Mouse (Mus musculus): ENCODE data around the gene Ifnz. TPM values are rescaled to one million over a fixed set of nuclear protein-coding genes. Genes with fewer than 3 reads are reported as not detected.
"Not testable (repeated sequence)": the region's sequence is repeated elsewhere in the genome, so short reads cannot be mapped to it uniquely, and the experiment has no call there.

The Ifnz gene
- polyA plus RNA-seq, 1 experiment, result not detected

DNA sequence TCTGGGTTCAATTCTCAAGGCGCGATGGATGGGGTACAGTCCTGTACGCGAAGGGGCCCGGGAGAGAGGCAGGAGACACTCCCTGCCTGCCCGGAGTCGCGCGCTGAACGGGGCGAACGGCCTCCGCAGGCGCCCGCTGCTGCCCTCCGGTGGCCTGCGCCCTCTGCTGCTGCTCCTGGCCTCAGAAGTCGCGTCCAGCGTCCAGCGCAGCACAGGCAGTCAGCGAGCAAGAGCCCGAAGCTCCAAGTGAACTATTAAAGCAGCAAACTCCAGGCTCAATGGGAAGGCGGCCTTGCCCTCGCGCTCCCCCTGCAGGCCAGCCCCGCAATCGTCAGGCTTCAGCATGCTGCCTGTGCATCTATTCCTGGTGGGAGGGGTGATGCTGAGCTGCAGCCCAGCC lies 21.5 kb upstream of the Ifnz start:
- H3K4me1 ChIP-seq (ENCODE audit: control insufficient read depth, insufficient read depth, low read length); H3K4me3 ChIP-seq (replicated peaks; ENCODE audit: extremely low read depth, low read depth, low read length): not testable (repeated sequence)
- under 1% methylated on average over 24 of the region's 28 CpGs for WGBS
- DNase-seq, result peak; percentile 68
- TF ChIP-seq POLR2A (IDR thresholded peaks at IDR 0.05; ENCODE audit: borderline replicate concordance, extremely low read depth, low read depth, low read length), result peak; percentile 68; the same call in 1 of the 2 replicates
- TF ChIP-seq CTCF (IDR thresholded peaks at IDR 0.05; ENCODE audit: insufficient read depth, low read length), result 0 out of 2 replicates have a peak, but pooled peaks have one; percentile 8

DNA sequence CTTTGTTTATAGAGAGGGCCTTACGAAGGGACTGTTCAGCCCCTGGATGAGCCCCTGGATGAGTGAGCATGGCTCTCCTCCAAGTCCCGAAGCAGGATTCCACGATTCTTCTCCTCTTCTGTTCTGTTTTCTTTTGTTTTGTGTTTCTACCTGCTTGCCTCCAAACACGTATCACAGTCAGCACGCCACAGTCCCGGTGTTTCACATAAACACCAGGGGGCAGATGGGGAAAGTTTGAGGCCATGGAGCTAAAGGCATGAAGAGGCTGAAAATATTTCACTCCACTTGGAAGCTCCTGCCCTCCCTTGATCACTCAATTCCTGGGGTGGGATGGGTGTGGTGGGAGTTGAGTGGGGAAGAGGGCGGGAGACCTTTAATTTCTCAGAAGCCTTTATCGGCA lies 20.2 kb upstream of the Ifnz start:
- peak; percentile 57 for DNase-seq
- H3K4me3 ChIP-seq (replicated peaks; ENCODE audit: extremely low read depth, low read depth, low read length); H3K4me1 ChIP-seq (ENCODE audit: control insufficient read depth, insufficient read depth, low read length): not testable (repeated sequence)
- WGBS, result 66% methylated on average over 6 of the region's 8 CpGs

DNA sequence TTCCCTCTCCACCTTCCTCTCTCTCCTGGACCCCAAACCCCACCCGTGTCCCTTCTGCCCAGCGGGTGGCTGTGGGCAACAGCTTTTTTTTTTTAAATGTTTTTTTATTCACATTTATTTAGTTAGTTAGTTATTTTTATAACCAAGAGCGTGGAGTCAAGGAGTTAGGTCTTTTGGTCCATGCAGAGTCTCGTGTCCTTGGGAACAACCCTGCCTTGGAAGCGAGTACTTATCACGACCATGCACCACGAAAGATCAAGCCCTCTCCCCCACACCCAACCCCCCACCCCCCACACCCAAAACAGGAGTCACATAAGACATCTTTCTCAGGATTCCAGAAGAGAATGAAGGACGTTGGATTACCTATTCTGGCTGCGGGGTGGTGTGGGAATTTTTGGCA lies 19.6 kb upstream of the Ifnz start:
- WGBS, result 50% methylated on average over 9 of the region's 9 CpGs
- H3K4me1 ChIP-seq (ENCODE audit: control insufficient read depth, insufficient read depth, low read length); H3K4me3 ChIP-seq (replicated peaks; ENCODE audit: extremely low read depth, low read depth, low read length); DNase-seq: not testable (repeated sequence)

DNA sequence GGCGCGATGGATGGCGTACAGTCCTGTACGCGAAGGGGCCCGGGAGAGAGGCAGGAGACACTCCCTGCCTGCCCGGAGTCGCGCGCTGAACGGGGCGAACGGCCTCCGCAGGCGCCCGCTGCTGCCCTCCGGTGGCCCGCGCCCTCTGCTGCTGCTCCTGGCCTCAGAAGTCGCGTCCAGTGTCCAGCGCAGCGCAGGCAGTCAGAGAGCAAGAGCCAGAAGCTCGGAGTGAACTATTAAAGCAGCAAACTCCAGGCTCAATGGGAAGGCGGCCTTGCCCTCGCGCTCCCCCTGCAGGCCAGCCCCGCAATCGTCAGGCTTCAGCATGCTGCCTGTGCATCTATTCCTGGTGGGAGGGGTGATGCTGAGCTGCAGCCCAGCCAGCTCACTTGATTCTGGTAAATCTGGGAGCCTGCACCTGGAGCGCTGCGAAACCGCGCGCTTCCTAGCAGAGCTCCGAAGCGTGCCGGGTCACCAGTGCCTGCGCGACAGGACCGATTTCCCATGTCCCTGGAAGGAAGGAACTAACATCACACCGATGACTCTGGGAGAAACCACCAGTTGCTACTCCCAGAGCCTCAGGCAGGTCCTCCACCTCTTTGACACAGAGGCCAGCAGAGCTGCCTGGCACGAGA lies 18.4 kb upstream of the Ifnz start:
- DNase-seq; H3K4me1 ChIP-seq (ENCODE audit: control insufficient read depth, insufficient read depth, low read length); H3K4me3 ChIP-seq (replicated peaks; ENCODE audit: extremely low read depth, low read depth, low read length): not testable (repeated sequence)
- 3% methylated on average over 38 of the region's 42 CpGs for WGBS
- 0 out of 2 replicates have a peak, but pooled peaks have one; percentile 11 for TF ChIP-seq CTCF (IDR thresholded peaks at IDR 0.05; ENCODE audit: insufficient read depth, low read length)
- peak; percentile 45; the same call in 1 of the 2 replicates for TF ChIP-seq POLR2A (IDR thresholded peaks at IDR 0.05; ENCODE audit: borderline replicate concordance, extremely low read depth, low read depth, low read length)

DNA sequence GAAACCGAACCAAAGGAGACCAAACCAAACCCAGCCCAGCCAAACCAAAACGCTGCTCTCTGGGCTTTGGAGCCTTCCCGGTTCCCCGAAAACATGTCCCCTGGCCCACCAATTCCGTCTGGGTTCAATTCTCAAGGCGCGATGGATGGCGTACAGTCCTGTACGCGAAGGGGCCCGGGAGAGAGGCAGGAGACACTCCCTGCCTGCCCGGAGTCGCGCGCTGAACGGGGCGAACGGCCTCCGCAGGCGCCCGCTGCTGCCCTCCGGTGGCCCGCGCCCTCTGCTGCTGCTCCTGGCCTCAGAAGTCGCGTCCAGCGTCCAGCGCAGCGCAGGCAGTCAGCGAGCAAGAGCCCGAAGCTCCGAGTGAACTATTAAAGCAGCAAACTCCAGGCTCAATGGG lies 8.4 kb upstream of the Ifnz start, which contains the start of gene Gm13290:
Gene Gm13290, plus strand, starts transcription at position 301 of the 400 bp plus-strand sequence.
- H3K4me3 ChIP-seq (replicated peaks; ENCODE audit: extremely low read depth, low read depth, low read length); H3K4me1 ChIP-seq (ENCODE audit: control insufficient read depth, insufficient read depth, low read length); DNase-seq: not testable (repeated sequence)
- no CpG with 5 or more reads among the region's 32 CpGs for WGBS

DNA sequence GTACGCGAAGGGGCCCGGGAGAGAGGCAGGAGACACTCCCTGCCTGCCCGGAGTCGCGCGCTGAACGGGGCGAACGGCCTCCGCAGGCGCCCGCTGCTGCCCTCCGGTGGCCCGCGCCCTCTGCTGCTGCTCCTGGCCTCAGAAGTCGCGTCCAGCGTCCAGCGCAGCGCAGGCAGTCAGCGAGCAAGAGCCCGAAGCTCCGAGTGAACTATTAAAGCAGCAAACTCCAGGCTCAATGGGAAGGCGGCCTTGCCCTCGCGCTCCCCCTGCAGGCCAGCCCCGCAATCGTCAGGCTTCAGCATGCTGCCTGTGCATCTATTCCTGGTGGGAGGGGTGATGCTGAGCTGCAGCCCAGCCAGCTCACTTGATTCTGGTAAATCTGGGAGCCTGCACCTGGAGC lies 5.3 kb upstream of the Ifnz start, which contains the start of gene Gm13289:
Gene Gm13289, plus strand, starts transcription at position 301 of the 400 bp plus-strand sequence.
- DNase-seq; H3K4me1 ChIP-seq (ENCODE audit: control insufficient read depth, insufficient read depth, low read length); H3K4me3 ChIP-seq (replicated peaks; ENCODE audit: extremely low read depth, low read depth, low read length): not testable (repeated sequence)
- WGBS, result no CpG with 5 or more reads among the region's 29 CpGs

DNA sequence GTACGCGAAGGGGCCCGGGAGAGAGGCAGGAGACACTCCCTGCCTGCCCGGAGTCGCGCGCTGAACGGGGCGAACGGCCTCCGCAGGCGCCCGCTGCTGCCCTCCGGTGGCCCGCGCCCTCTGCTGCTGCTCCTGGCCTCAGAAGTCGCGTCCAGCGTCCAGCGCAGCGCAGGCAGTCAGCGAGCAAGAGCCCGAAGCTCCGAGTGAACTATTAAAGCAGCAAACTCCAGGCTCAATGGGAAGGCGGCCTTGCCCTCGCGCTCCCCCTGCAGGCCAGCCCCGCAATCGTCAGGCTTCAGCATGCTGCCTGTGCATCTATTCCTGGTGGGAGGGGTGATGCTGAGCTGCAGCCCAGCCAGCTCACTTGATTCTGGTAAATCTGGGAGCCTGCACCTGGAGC lies 2.4 kb upstream of the Ifnz start, which contains the start of gene Gm13272:
Gene Gm13272, plus strand, starts transcription at position 301 of the 400 bp plus-strand sequence.
- WGBS, result no CpG with 5 or more reads among the region's 29 CpGs
- not testable (repeated sequence) for H3K4me1 ChIP-seq (ENCODE audit: control insufficient read depth, insufficient read depth, low read length); DNase-seq; H3K4me3 ChIP-seq (replicated peaks; ENCODE audit: extremely low read depth, low read depth, low read length)

DNA sequence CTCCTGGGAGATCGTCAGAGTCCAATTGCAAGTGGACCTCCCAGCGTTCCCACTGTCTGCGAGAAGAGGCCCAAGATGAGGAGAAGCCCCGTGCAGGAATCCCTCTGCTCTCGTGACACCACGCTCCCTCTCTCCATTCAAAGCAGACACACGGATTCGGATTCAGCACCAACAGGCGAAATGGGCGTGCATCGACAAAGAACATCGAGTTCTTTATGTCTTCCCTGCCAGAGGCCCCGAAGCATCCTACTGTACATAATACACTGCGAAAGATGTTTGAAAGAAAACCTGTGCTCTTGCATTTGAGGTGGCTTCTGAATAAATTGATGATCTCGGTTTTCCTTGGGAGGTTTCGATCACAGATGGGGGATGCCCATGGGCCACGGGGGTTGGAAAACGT lies 1.6 kb upstream of the Ifnz start:
- not testable (repeated sequence) for DNase-seq; H3K4me3 ChIP-seq (replicated peaks; ENCODE audit: extremely low read depth, low read depth, low read length); H3K4me1 ChIP-seq (ENCODE audit: control insufficient read depth, insufficient read depth, low read length)
- WGBS, result 49% methylated on average over 16 of the region's 18 CpGs

DNA sequence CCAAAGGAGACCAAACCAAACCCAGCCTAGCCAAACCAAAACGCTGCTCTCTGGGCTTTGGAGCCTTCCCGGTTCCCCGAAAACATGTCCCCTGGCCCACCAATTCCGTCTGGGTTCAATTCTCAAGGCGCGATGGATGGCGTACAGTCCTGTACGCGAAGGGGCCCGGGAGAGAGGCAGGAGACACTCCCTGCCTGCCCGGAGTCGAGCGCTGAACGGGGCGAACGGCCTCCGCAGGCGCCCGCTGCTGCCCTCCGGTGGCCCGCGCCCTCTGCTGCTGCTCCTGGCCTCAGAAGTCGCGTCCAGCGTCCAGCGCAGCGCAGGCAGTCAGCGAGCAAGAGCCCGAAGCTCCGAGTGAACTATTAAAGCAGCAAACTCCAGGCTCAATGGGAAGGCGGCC lies 404 bp downstream of the Ifnz start:
- DNase-seq; H3K4me3 ChIP-seq (replicated peaks; ENCODE audit: extremely low read depth, low read depth, low read length); H3K4me1 ChIP-seq (ENCODE audit: control insufficient read depth, insufficient read depth, low read length): not testable (repeated sequence)
- WGBS, result 2% methylated on average over 19 of the region's 31 CpGs

DNA sequence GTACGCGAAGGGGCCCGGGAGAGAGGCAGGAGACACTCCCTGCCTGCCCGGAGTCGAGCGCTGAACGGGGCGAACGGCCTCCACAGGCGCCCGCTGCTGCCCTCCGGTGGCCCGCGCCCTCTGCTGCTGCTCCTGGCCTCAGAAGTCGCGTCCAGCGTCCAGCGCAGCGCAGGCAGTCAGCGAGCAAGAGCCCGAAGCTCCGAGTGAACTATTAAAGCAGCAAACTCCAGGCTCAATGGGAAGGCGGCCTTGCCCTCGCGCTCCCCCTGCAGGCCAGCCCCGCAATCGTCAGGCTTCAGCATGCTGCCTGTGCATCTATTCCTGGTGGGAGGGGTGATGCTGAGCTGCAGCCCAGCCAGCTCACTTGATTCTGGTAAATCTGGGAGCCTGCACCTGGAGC lies 3.5 kb downstream of the Ifnz start, which contains the start of gene Gm13276:
Gene Gm13276, plus strand, starts transcription at position 301 of the 400 bp plus-strand sequence.
- not testable (repeated sequence) for H3K4me1 ChIP-seq (ENCODE audit: control insufficient read depth, insufficient read depth, low read length); H3K4me3 ChIP-seq (replicated peaks; ENCODE audit: extremely low read depth, low read depth, low read length); DNase-seq
- no CpG with 5 or more reads among the region's 27 CpGs for WGBS

DNA sequence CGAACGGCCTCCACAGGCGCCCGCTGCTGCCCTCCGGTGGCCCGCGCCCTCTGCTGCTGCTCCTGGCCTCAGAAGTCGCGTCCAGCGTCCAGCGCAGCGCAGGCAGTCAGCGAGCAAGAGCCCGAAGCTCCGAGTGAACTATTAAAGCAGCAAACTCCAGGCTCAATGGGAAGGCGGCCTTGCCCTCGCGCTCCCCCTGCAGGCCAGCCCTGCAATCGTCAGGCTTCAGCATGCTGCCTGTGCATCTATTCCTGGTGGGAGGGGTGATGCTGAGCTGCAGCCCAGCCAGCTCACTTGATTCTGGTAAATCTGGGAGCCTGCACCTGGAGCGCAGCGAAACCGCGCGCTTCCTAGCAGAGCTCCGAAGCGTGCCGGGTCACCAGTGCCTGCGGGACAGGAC lies 6.5 kb downstream of the Ifnz start, which contains the start of gene Gm13277:
Gene Gm13277, plus strand, starts transcription at position 231 of the 400 bp plus-strand sequence.
- 0% methylated on average over 4 of the region's 28 CpGs for WGBS
- DNase-seq, result peak; percentile 38
- not testable (repeated sequence) for H3K4me1 ChIP-seq (ENCODE audit: control insufficient read depth, insufficient read depth, low read length); H3K4me3 ChIP-seq (replicated peaks; ENCODE audit: extremely low read depth, low read depth, low read length)
- peak; percentile 38 for TF ChIP-seq CTCF (IDR thresholded peaks at IDR 0.05; ENCODE audit: insufficient read depth, low read length)

DNA sequence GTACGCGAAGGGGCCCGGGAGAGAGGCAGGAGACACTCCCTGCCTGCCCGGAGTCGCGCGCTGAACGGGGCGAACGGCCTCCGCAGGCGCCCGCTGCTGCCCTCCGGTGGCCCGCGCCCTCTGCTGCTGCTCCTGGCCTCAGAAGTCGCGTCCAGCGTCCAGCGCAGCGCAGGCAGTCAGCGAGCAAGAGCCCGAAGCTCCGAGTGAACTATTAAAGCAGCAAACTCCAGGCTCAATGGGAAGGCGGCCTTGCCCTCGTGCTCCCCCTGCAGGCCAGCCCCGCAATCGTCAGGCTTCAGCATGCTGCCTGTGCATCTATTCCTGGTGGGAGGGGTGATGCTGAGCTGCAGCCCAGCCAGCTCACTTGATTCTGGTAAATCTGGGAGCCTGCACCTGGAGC lies 9.3 kb downstream of the Ifnz start, which contains the start of gene Gm13278:
Gene Gm13278, plus strand, starts transcription at position 301 of the 400 bp plus-strand sequence.
- no CpG with 5 or more reads among the region's 28 CpGs for WGBS
- not testable (repeated sequence) for DNase-seq; H3K4me1 ChIP-seq (ENCODE audit: control insufficient read depth, insufficient read depth, low read length); H3K4me3 ChIP-seq (replicated peaks; ENCODE audit: extremely low read depth, low read depth, low read length)

DNA sequence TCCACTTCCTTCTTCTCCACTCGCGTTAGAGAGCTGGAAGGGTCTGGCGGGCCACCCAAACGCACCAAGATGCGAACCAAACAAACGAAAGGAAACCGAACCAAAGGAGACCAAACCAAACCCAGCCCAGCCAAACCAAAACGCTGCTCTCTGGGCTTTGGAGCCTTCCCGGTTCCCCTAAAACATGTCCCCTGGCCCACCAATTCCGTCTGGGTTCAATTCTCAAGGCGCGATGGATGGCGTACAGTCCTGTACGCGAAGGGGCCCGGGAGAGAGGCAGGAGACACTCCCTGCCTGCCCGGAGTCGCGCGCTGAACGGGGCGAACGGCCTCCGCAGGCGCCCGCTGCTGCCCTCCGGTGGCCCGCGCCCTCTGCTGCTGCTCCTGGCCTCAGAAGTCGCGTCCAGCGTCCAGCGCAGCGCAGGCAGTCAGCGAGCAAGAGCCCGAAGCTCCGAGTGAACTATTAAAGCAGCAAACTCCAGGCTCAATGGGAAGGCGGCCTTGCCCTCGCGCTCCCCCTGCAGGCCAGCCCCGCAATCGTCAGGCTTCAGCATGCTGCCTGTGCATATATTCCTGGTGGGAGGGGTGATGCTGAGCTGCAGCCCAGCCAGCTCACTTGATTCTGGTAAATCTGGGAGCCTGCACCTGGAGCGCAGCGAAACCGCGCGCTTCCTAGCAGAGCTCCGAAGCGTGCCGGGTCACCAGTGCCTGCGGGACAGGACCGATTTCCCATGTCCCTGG lies 12.2 kb downstream of the Ifnz start, which contains the start of gene Gm13275:
Gene Gm13275, plus strand, starts transcription at position 552 of the 740 bp plus-strand sequence.
- DNase-seq, result peak; percentile 78
- not testable (repeated sequence) for H3K4me3 ChIP-seq (replicated peaks; ENCODE audit: extremely low read depth, low read depth, low read length); H3K4me1 ChIP-seq (ENCODE audit: control insufficient read depth, insufficient read depth, low read length)
- WGBS, result 1% methylated on average over 15 of the region's 52 CpGs

DNA sequence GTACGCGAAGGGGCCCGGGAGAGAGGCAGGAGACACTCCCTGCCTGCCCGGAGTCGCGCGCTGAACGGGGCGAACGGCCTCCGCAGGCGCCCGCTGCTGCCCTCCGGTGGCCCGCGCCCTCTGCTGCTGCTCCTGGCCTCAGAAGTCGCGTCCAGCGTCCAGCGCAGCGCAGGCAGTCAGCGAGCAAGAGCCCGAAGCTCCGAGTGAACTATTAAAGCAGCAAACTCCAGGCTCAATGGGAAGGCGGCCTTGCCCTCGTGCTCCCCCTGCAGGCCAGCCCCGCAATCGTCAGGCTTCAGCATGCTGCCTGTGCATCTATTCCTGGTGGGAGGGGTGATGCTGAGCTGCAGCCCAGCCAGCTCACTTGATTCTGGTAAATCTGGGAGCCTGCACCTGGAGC lies 15.2 kb downstream of the Ifnz start, which contains the start of gene Gm13279:
Gene Gm13279, plus strand, starts transcription at position 301 of the 400 bp plus-strand sequence.
- H3K4me1 ChIP-seq (ENCODE audit: control insufficient read depth, insufficient read depth, low read length); H3K4me3 ChIP-seq (replicated peaks; ENCODE audit: extremely low read depth, low read depth, low read length); DNase-seq: not testable (repeated sequence)
- WGBS, result no CpG with 5 or more reads among the region's 28 CpGs

DNA sequence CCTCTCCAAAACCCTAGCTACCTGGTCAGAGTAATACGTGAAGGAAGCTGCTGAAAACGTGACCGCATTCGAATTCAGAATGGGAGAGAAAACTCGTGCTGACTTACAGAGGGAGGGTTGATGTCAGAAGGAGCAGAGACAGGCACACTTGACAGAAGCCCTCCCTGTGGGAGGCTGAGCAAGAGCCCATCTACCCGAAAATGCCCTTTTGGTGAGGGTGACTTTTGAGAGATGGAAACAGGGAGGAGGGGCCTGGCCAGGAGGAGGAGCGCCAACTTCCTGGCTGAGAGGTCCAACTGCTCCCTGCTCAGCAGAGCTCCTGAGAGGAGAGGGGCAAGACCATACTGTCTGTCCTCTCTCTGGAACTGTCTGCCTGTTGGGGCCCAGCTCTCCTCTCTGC lies 17.4 kb downstream of the Ifnz start, which contains the start of gene Gm13285:
Gene Gm13285, plus strand, starts transcription at position 301 of the 400 bp plus-strand sequence.
- not testable (repeated sequence) for H3K4me3 ChIP-seq (replicated peaks; ENCODE audit: extremely low read depth, low read depth, low read length); H3K4me1 ChIP-seq (ENCODE audit: control insufficient read depth, insufficient read depth, low read length); DNase-seq
- 4% methylated on average over 6 of the region's 7 CpGs for WGBS

Measured in lung, adult 2 months (tissue).